Mouse (Mus musculus) liver, postnatal 0 days (tissue): ENCODE results near the gene Rasgef1b. TPM values are rescaled to one million over a fixed set of nuclear protein-coding genes. Genes with fewer than 3 reads are reported as not detected.

Experiments used
- ATAC-seq: fragments of 200-750 bp; cut with Nextera tagmentation; 2 replicates; pipeline ENCODE4 v1.8.0; 2017; ENCODE audit warnings: mild to moderate bottlenecking, moderate library complexity
- DNase-seq: peaks from one replicate; pipeline ENCODE4 v3.0.0-alpha.2; 2016
- H3K27ac ChIP-seq: fragments of 300-500 bp; sonication (generic); 2 replicates; pipeline ENCODE4 v1.5.1; 2014; ENCODE audit warnings: antibody characterized with exemption, moderate library complexity, mild to moderate bottlenecking, low read depth
- H3K27me3 ChIP-seq: fragments of 300-500 bp; sonication (generic); 2 replicates; pipeline ENCODE4 v1.6.1; 2014; ENCODE audit warnings: low read length, control low read depth, mixed read lengths; ENCODE audit not compliant: insufficient read depth
- H3K36me3 ChIP-seq: fragments of 300-500 bp; sonication (generic); replicated peaks from 2 replicates; pipeline ENCODE4 v1.6.1; 2014; ENCODE audit warnings: mild to moderate bottlenecking, control low read depth, low read length, moderate library complexity, mixed read lengths; ENCODE audit not compliant: insufficient read depth
- H3K4me1 ChIP-seq: fragments of 300-500 bp; sonication (generic); 2 replicates; pipeline ENCODE4 v1.6.1; 2014; ENCODE audit warnings: antibody characterized with exemption, mild to moderate bottlenecking, control low read depth; ENCODE audit not compliant: insufficient read depth
- H3K4me2 ChIP-seq: fragments of 300-500 bp; sonication (generic); 2 replicates; pipeline ENCODE4 v1.6.1; 2014; ENCODE audit warnings: low read depth, mild to moderate bottlenecking, low read length, moderate library complexity, mixed read lengths
- H3K4me3 ChIP-seq: fragments of 300-500 bp; sonication (generic); 2 replicates; pipeline ENCODE4 v1.5.1; 2014; ENCODE audit warnings: low read depth, low read length
- H3K9ac ChIP-seq: fragments of 300-500 bp; sonication (generic); replicated peaks from 2 replicates; pipeline ENCODE4 v1.6.1; 2014; ENCODE audit warnings: mild to moderate bottlenecking, moderate library complexity
- H3K9me3 ChIP-seq: fragments of 300-500 bp; sonication (generic); 2 replicates; pipeline ENCODE4 v1.6.1; 2016; ENCODE audit warnings: mild to moderate bottlenecking, control low read depth, low read length, mixed read lengths
- CTCF ChIP-seq: sonication (generic); IDR thresholded peaks from 2 replicates; pipeline ENCODE4 v1.5.1; 2016; ENCODE audit warnings: antibody characterized with exemption, low read depth
- EP300 ChIP-seq: IDR thresholded peaks from 2 replicates; pipeline ENCODE4 v1.6.1; 2016; ENCODE audit warnings: antibody characterized with exemption, low read depth, mild to moderate bottlenecking
- WGBS: fragments of 180-500 bp; shearing (Covaris S2); extraction: QIAGEN DNeasy Blood & Tissue Kit; methylation state at CpG from one replicate; pipeline ENCODE4 v1.1.7; 2014; ENCODE audit not compliant: insufficient replicate concordance; 5-methylcytosine and 5-hydroxymethylcytosine counted together
- polyA plus RNA-seq: library from polyadenylated mRNA; unstranded; fragments of >200 nt; fragmentation: Nextera tagmentation; extraction: Ambion mirVana; gene quantifications from 2 replicates; pipeline ENCODE4 v1.2.1, GENCODE M21; 2015

The Rasgef1b gene
- polyA plus RNA-seq, 1 experiment from 2014 or later: 11.8 TPM

GRCm38 (mm10) chr5:99339790-99340189 is 389.1 kb downstream of the Rasgef1b start:
- Histone ChIP-seq H3K27ac (peak overlapping the region; percentile 81), H3K36me3 (no peaks in the 10 kb centered on the region), H3K4me3 (0 out of 2 replicates have a peak overlapping the region, but pooled peaks have one; percentile 4), H3K9me3 (no peaks in the 10 kb centered on the region), H3K9ac (peak overlapping the region; percentile 21), H3K4me2 (peak overlapping the region; percentile 61), H3K27me3 (no peaks in the 10 kb centered on the region), H3K4me1 (peaks cover 10% of the 10 kb centered on the region)
- no peak for TF ChIP-seq EP300
- TF ChIP-seq CTCF: no peak
- WGBS: 39% methylated on average over 15 of the region's 15 CpGs
- peak; percentile 50 for DNase-seq
- ATAC-seq: peak; percentile 65

- H3K4me3 ChIP-seq: no peak overlapping the region
- ATAC-seq (no peak), DNase-seq (no peak)
- no peak overlapping the region for H3K27ac ChIP-seq
- TF ChIP-seq CTCF (no peak), EP300 (no peak)
- H3K9ac ChIP-seq: no peak overlapping the region
- no peaks in the 10 kb centered on the region for H3K27me3 ChIP-seq
- H3K4me1 ChIP-seq: peaks cover 10% of the 10 kb centered on the region
- H3K4me2 ChIP-seq: no peak overlapping the region
- 85% methylated on average over 6 of the region's 6 CpGs for WGBS
- H3K9me3 ChIP-seq: no peaks in the 10 kb centered on the region
- no peaks in the 10 kb centered on the region for H3K36me3 ChIP-seq
Observed at GRCm38 (mm10) chr5:99338826-99339225, 390.0 kb downstream of the Rasgef1b start.

- Histone ChIP-seq H3K9me3 (no peaks in the 10 kb centered on the region), H3K4me3 (no peak overlapping the region), H3K27me3 (no peaks in the 10 kb centered on the region), H3K27ac (peak overlapping the region; percentile 44), H3K9ac (no peak overlapping the region), H3K36me3 (no peaks in the 10 kb centered on the region), H3K4me2 (peak overlapping the region; percentile 27), H3K4me1 (peaks cover 10% of the 10 kb centered on the region)
- peak; percentile 47 for DNase-seq
- 26% methylated on average over 11 of the region's 11 CpGs for WGBS
- ATAC-seq: peak; percentile 63
- TF ChIP-seq CTCF: peak; percentile 11; the same call in 1 of the 2 replicates
- TF ChIP-seq EP300: no peak
Observed at GRCm38 (mm10) chr5:99336427-99336826, 392.4 kb downstream of the Rasgef1b start.

GRCm38 (mm10) chr5:99334017-99334416 is 394.8 kb downstream of the Rasgef1b start:
- Histone ChIP-seq H3K4me1 (peaks cover 3% of the 10 kb centered on the region), H3K9ac (no peak overlapping the region), H3K4me2 (no peak overlapping the region), H3K4me3 (no peak overlapping the region), H3K9me3 (no peaks in the 10 kb centered on the region), H3K27ac (no peak overlapping the region), H3K27me3 (no peaks in the 10 kb centered on the region), H3K36me3 (no peaks in the 10 kb centered on the region)
- ATAC-seq (no peak), DNase-seq (no peak)
- 51% methylated on average over 5 of the region's 5 CpGs for WGBS
- TF ChIP-seq EP300 (no peak), CTCF (no peak)

- H3K27me3 ChIP-seq: no peaks in the 10 kb centered on the region
- H3K9ac ChIP-seq: no peak overlapping the region
- H3K4me1 ChIP-seq: peaks cover 14% of the 10 kb centered on the region
- DNase-seq (peak; percentile 34), ATAC-seq (peak; percentile 44; the same call in 1 of the 2 replicates)
- WGBS: 71% methylated on average over 2 of the region's 2 CpGs
- no peak overlapping the region for H3K4me3 ChIP-seq
- H3K36me3 ChIP-seq: no peaks in the 10 kb centered on the region
- H3K27ac ChIP-seq: no peak overlapping the region
- TF ChIP-seq EP300 (0 out of 2 replicates have a peak, but pooled peaks have one; percentile 21), CTCF (no peak)
- H3K4me2 ChIP-seq: no peak overlapping the region
- H3K9me3 ChIP-seq: no peaks in the 10 kb centered on the region
Observed at GRCm38 (mm10) chr5:99332021-99332420, 396.8 kb downstream of the Rasgef1b start.

GRCm38 (mm10) chr5:99329065-99329464 is 399.8 kb downstream of the Rasgef1b start:
- no peaks in the 10 kb centered on the region for H3K27me3 ChIP-seq
- no peak overlapping the region for H3K27ac ChIP-seq
- DNase-seq (peak; percentile 54), ATAC-seq (peak; percentile 52; the same call in 1 of the 2 replicates)
- no peaks in the 10 kb centered on the region for H3K9me3 ChIP-seq
- WGBS: 57% methylated on average over 6 of the region's 6 CpGs
- peaks cover 20% of the 10 kb centered on the region for H3K4me1 ChIP-seq
- no peak overlapping the region for H3K9ac ChIP-seq
- H3K4me3 ChIP-seq: no peak overlapping the region
- no peaks in the 10 kb centered on the region for H3K36me3 ChIP-seq
- TF ChIP-seq CTCF (no peak), EP300 (no peak)
- no peak overlapping the region for H3K4me2 ChIP-seq
